Mouse (Mus musculus) bone marrow, adult 2 months (tissue): ENCODE results near the gene Sema4c.

Source experiments
- CTCF ChIP-seq: fragments of 200-500 bp; IDR thresholded peaks from 2 replicates; pipeline ENCODE4 v1.5.1; 2011; ENCODE audit warnings: low read length, control low read depth; ENCODE audit not compliant: control insufficient read depth, insufficient read depth
- POLR2A ChIP-seq: fragments of 200-500 bp; IDR thresholded peaks from 2 replicates; pipeline ENCODE4 v1.6.1; 2011; ENCODE audit warnings: low read depth, mild to moderate bottlenecking, control low read depth, low read length, borderline replicate concordance; ENCODE audit not compliant: control insufficient read depth

- no peak for TF ChIP-seq POLR2A
- TF ChIP-seq CTCF, result no peak
Observed at GRCm38 (mm10) chr1:36593099-36593498, 35.0 kb upstream of the Sema4c start.
